8 mouse cellular contexts compared by ENCODE assay signal in the genomic region with DNA sequence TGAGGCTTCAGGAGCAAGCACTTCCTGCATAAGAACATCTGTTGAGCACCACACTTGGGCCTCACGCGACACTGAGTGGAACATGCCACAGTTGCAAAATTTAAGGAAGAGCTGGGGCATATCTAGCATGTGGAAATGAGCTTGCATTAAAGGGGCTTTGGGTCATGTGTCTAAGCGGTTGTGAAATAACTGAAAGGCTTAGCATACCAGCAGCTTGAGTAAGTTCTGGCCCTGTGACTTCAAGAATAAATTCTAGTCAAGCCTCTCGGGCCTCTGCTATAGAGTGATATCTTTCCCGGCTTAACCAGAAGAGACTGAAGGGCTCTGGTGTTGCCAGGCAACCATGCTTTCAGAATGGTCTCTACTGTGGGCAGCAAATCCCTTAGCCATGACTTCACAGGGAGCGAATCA. TPM values are rescaled to one million over a fixed set of nuclear protein-coding genes. Genes with fewer than 3 reads are reported as not detected.
A peak's percentile ranks its signal among the peaks of the same experiment; 100 is the strongest.
DNase-seq lines count a peak whose midpoint lies in the region; ATAC-seq and TF ChIP-seq lines count a peak whose summit lies in the region.

No protein-coding gene starts in this region.

- H3K9me3 ChIP-seq in forebrain, postnatal 0 days (ENCODE audit: low read length) = no peaks in the 10 kb centered on the region
- no peaks in the 10 kb centered on the region for H3K9me3 ChIP-seq in forebrain, embryonic 16.5 days (ENCODE audit: control insufficient read depth, low read length)

- H3K4me3 ChIP-seq in forebrain, postnatal 0 days (ENCODE audit: low read depth, low read length) = no peak overlapping the region
- no peak overlapping the region for H3K4me3 ChIP-seq in forebrain, embryonic 16.5 days (replicated peaks; ENCODE audit: low read length)
- H3K4me3 ChIP-seq in lung, adult 2 months (replicated peaks; ENCODE audit: extremely low read depth, low read depth, low read length) = no peak overlapping the region

- no peak overlapping the region for H3K9ac ChIP-seq in forebrain, postnatal 0 days
- H3K9ac ChIP-seq in forebrain, embryonic 16.5 days (replicated peaks; ENCODE audit: low read depth, low read length) = no peak overlapping the region

- DNase-seq in forebrain, postnatal 0 days = no peak
- peak; percentile 60 to 74 for DNase-seq in lung, adult 18-20 months
- DNase-seq in lung, adult 2 months = no peak
- no peak for DNase-seq in c-Kit-positive CD71-positive TER-119-positive erythroid progenitor cells, embryonic 14.5 days (ENCODE audit: low spot score)
- DNase-seq in left cerebral cortex, adult 18-20 months (ENCODE audit: low spot score in 2 of 2) = no peak
- DNase-seq in spleen, postnatal 14 days (ENCODE audit: low spot score in 2 of 2) = no peak

- H3K27me3 ChIP-seq in forebrain, postnatal 0 days (ENCODE audit: insufficient read depth, low read length) = no peaks in the 10 kb centered on the region
- H3K27me3 ChIP-seq in forebrain, embryonic 16.5 days (replicated peaks; ENCODE audit: control insufficient read depth, insufficient read depth, low read length) = no peaks in the 10 kb centered on the region

- peak; percentile 70 for ATAC-seq in forebrain, postnatal 0 days
- no peak for ATAC-seq in forebrain, embryonic 16.5 days
- ATAC-seq in megakaryocyte, adult 5-6 weeks (ENCODE audit: poor library complexity, severe bottlenecking) = peak; percentile 85

- 49% methylated on average over 6 of the region's 6 CpGs for WGBS in forebrain, postnatal 0 days
- 60% methylated on average over 6 of the region's 6 CpGs for WGBS in forebrain, embryonic 16.5 days
- 46% methylated on average over 6 of the region's 6 CpGs for WGBS in lung, adult 2 months

- no peaks in the 10 kb centered on the region for H3K4me1 ChIP-seq in forebrain, postnatal 0 days (ENCODE audit: insufficient read depth)
- H3K4me1 ChIP-seq in forebrain, embryonic 16.5 days (replicated peaks; ENCODE audit: control insufficient read depth, insufficient read depth, low read length) = peaks cover 3% of the 10 kb centered on the region; the same call in 1 of the 2 replicates
- H3K4me1 ChIP-seq in lung, adult 2 months (ENCODE audit: control insufficient read depth, insufficient read depth, low read length) = peaks cover 3% of the 10 kb centered on the region

- peaks cover 96% of the 10 kb centered on the region for H3K36me3 ChIP-seq in forebrain, postnatal 0 days (ENCODE audit: insufficient read depth)
- peaks cover 63% of the 10 kb centered on the region for H3K36me3 ChIP-seq in forebrain, embryonic 16.5 days (ENCODE audit: control insufficient read depth, insufficient read depth)

- no peak overlapping the region for H3K27ac ChIP-seq in forebrain, postnatal 0 days (ENCODE audit: low read depth, low read length)
- H3K27ac ChIP-seq in forebrain, embryonic 16.5 days (ENCODE audit: low read length) = no peak overlapping the region

- TF ChIP-seq POLR2A in lung, adult 2 months (IDR thresholded peaks at IDR 0.05; ENCODE audit: borderline replicate concordance, extremely low read depth, low read depth, low read length) = no peak

- no peak for TF ChIP-seq CTCF in forebrain, postnatal 0 days (IDR thresholded peaks at IDR 0.05; ENCODE audit: low read depth)
- TF ChIP-seq CTCF in lung, adult 2 months (IDR thresholded peaks at IDR 0.05; ENCODE audit: insufficient read depth, low read length) = no peak

- no peak overlapping the region for H3K4me2 ChIP-seq in forebrain, postnatal 0 days (ENCODE audit: low read depth)
- no peak overlapping the region for H3K4me2 ChIP-seq in forebrain, embryonic 16.5 days (ENCODE audit: low read length)

RNA-seq across cellular contexts. Expression of gene Tnnc1, which starts 19.3 kb away (rescaled TPM):
- 1.2 and 2.4 TPM in 2 replicates for total RNA-seq in forebrain, postnatal 0 days (2014; rRNA removed)
- polyA plus RNA-seq in forebrain, postnatal 0 days (2015; fragmentation: Nextera tagmentation; extraction: Ambion mirVana) = 2.4 and 3.0 TPM in 2 replicates
- polyA plus RNA-seq in forebrain, embryonic 16.5 days (2015; fragmentation: Nextera tagmentation; extraction: Ambion mirVana) = 1.5 and 2.5 TPM in 2 replicates
- 25.4 and 32.2 TPM in 2 replicates for polyA plus RNA-seq in lung, adult 2 months (2012; rRNA removed)
- 0.71 TPM in 1 of 2 replicates, not detected in the other for total RNA-seq in megakaryocyte, adult 5-6 weeks (2015)
- total RNA-seq in megakaryocyte, adult 5-6 weeks (2017) = not detected in 2 replicates
- total RNA-seq in left cerebral cortex, adult 18-20 months (2021) = 10 to 100 TPM; 18.8 to 20.1 TPM

RNA-seq across cellular contexts. Expression of gene Stab1, which starts 20.3 kb away (rescaled TPM):
- total RNA-seq in forebrain, postnatal 0 days (2014; rRNA removed) = 21.9 and 23.3 TPM in 2 replicates
- polyA plus RNA-seq in forebrain, postnatal 0 days (2015; fragmentation: Nextera tagmentation; extraction: Ambion mirVana) = 7.7 and 11.4 TPM in 2 replicates
- polyA plus RNA-seq in forebrain, embryonic 16.5 days (2015; fragmentation: Nextera tagmentation; extraction: Ambion mirVana) = 13.0 and 13.9 TPM in 2 replicates
- polyA plus RNA-seq in lung, adult 2 months (2012; rRNA removed) = 114 and 136 TPM in 2 replicates
- total RNA-seq in megakaryocyte, adult 5-6 weeks (2015) = 0.27 TPM in 1 of 2 replicates, not detected in the other
- 0.40 and 1.0 TPM in 2 replicates for total RNA-seq in megakaryocyte, adult 5-6 weeks (2017)
- 10 to 100 TPM; 22.3 to 25.0 TPM for total RNA-seq in left cerebral cortex, adult 18-20 months (2021)

RNA-seq across cellular contexts. Expression of gene Nisch, which starts 28.0 kb away (rescaled TPM):
- total RNA-seq in forebrain, postnatal 0 days (2014; rRNA removed) = 211 and 300 TPM in 2 replicates
- 148 and 199 TPM in 2 replicates for polyA plus RNA-seq in forebrain, postnatal 0 days (2015; fragmentation: Nextera tagmentation; extraction: Ambion mirVana)
- 359 and 389 TPM in 2 replicates for polyA plus RNA-seq in forebrain, embryonic 16.5 days (2015; fragmentation: Nextera tagmentation; extraction: Ambion mirVana)
- polyA plus RNA-seq in lung, adult 2 months (2012; rRNA removed) = 412 and 458 TPM in 2 replicates
- 74.8 and 95.0 TPM in 2 replicates for total RNA-seq in megakaryocyte, adult 5-6 weeks (2015)
- 65.6 and 79.0 TPM in 2 replicates for total RNA-seq in megakaryocyte, adult 5-6 weeks (2017)
- 100 to 1,000 TPM; 359 to 363 TPM for total RNA-seq in left cerebral cortex, adult 18-20 months (2021)

RNA-seq across cellular contexts. Expression of gene Sema3g, which starts 28.9 kb away (rescaled TPM):
- total RNA-seq in forebrain, postnatal 0 days (2014; rRNA removed) = 2.2 and 3.7 TPM in 2 replicates
- 0.23 and 0.31 TPM in 2 replicates for polyA plus RNA-seq in forebrain, postnatal 0 days (2015; fragmentation: Nextera tagmentation; extraction: Ambion mirVana)
- polyA plus RNA-seq in forebrain, embryonic 16.5 days (2015; fragmentation: Nextera tagmentation; extraction: Ambion mirVana) = 0.62 TPM in 2 replicates
- 95.9 and 109 TPM in 2 replicates for polyA plus RNA-seq in lung, adult 2 months (2012; rRNA removed)
- not detected in 2 replicates for total RNA-seq in megakaryocyte, adult 5-6 weeks (2015)
- total RNA-seq in megakaryocyte, adult 5-6 weeks (2017) = not detected in 2 replicates
- 1 to 10 TPM; 4.7 to 5.3 TPM for total RNA-seq in left cerebral cortex, adult 18-20 months (2021)

RNA-seq across cellular contexts. Expression of gene Nt5dc2, which starts 57.9 kb away (rescaled TPM):
- 65.8 and 80.3 TPM in 2 replicates for total RNA-seq in forebrain, postnatal 0 days (2014; rRNA removed)
- 104 and 107 TPM in 2 replicates for polyA plus RNA-seq in forebrain, postnatal 0 days (2015; fragmentation: Nextera tagmentation; extraction: Ambion mirVana)
- 146 and 165 TPM in 2 replicates for polyA plus RNA-seq in forebrain, embryonic 16.5 days (2015; fragmentation: Nextera tagmentation; extraction: Ambion mirVana)
- 147 and 266 TPM in 2 replicates for polyA plus RNA-seq in lung, adult 2 months (2012; rRNA removed)
- total RNA-seq in megakaryocyte, adult 5-6 weeks (2015) = 20.6 and 21.0 TPM in 2 replicates
- 24.1 and 29.0 TPM in 2 replicates for total RNA-seq in megakaryocyte, adult 5-6 weeks (2017)
- 1 to 10 TPM; 1.9 to 4.6 TPM for total RNA-seq in left cerebral cortex, adult 18-20 months (2021)

Comparison
In these comparisons a context has a peak if more than half of its experiments do, and no peak if none do; other contexts are left out.
1. DNase-seq: peak in lung, adult 18-20 months (2 of 2); none in forebrain, postnatal 0 days (single experiment), lung, adult 2 months (single experiment), c-Kit-positive CD71-positive TER-119-positive erythroid progenitor cells, embryonic 14.5 days (single experiment), left cerebral cortex, adult 18-20 months (0 of 2) and spleen, postnatal 14 days (0 of 2).
2. RNA of gene Stab1, which starts 20.3 kb away (total RNA-seq): 22.3 to 25.0 TPM in left cerebral cortex, adult 18-20 months and 21.9 to 23.3 TPM in forebrain, postnatal 0 days; 0.27 to 1.0 TPM in megakaryocyte, adult 5-6 weeks; every median in the first group is over 10 times any median in the second.